Mouse (Mus musculus): ENCODE data around the gene Olfr1423.

DNA sequence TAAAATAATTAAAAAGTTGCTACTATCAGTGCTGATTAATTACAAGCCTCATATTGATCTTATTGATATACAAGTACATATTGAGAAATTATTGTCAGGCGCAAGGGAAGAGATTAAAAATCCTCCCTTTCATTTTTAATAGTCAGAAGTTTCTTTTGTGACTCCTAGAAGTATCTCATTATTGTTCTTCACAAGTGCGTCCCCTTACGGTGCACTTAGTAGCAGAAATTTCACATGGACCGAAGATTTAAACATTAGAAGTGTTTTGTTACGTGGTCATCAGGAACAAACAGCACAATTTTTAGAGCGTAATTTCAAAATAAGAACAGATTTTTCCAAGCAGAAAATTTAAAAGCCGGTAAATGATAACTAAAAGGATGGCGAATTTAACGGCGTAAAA lies 28.5 kb downstream of the Olfr1423 start:
- no peak for TF ChIP-seq POLR2A (IDR thresholded peaks at IDR 0.05; ENCODE audit: low read depth, low read length)
- no peak for TF ChIP-seq CTCF (IDR thresholded peaks at IDR 0.05; ENCODE audit: extremely low read depth, insufficient read depth, insufficient read length, insufficient replicate concordance)
